Mouse (Mus musculus): ENCODE measurements at regions not wholly inside any gene's neighbourhood (a gene's known extent, or its start where the extent isn't known, plus 50 kb on each side); places are given as distances from the start of the nearest gene placed in this dataset.
A peak's percentile ranks its signal among the peaks of the same experiment; 100 is the strongest.

DNA sequence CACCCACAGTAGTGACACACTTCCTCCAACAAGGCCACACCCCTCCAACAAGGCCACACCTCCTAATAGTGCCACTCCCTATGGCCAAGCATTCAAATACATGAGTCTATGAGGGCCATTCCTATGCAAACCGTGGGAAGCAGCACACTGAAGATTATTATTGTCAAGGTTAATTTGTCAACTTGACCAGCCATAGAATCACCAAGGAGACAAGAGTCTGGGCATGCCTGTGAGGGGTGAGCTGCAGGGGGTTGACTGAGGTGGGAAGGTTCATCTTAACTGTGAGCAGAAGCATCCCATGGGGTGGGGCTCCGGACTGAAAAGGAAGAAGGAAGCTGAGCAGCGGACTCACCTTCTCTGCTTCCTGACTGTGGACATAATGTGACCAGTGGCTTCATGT is 378.6 kb upstream of the Zmiz1 start:
- ATAC-seq (ENCODE audit: extremely low read depth, insufficient number of reproducible peaks, low FRiP score, poor library complexity, severe bottlenecking), result no peak

DNA sequence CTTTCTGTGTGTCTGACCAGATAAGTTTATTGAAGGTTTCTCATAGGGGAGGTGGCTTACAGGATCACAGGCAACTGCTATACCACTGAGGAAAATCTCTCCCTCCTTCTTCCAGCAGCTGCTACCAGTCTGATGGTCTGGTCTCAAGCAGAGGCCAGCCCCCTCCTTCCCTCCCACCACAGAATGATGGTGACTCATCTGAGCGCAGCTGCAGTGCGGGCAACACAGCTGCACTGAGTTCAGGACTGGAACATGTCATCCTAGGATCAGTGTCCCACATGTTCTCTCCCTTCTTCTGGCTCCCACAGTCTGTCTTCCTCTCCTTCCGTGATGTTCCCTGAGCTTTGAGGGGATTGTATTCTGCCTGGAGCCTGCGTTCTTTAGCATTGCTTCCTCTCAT is 375.1 kb upstream of the Zmiz1 start:
- ATAC-seq (ENCODE audit: extremely low read depth, insufficient number of reproducible peaks, low FRiP score, poor library complexity, severe bottlenecking), result no peak

- no peak for ATAC-seq (ENCODE audit: extremely low read depth, insufficient number of reproducible peaks, low FRiP score, poor library complexity, severe bottlenecking)
Observed at GRCm38 (mm10) chr14:25096786-25097185, 362.2 kb upstream of the Zmiz1 start.

DNA sequence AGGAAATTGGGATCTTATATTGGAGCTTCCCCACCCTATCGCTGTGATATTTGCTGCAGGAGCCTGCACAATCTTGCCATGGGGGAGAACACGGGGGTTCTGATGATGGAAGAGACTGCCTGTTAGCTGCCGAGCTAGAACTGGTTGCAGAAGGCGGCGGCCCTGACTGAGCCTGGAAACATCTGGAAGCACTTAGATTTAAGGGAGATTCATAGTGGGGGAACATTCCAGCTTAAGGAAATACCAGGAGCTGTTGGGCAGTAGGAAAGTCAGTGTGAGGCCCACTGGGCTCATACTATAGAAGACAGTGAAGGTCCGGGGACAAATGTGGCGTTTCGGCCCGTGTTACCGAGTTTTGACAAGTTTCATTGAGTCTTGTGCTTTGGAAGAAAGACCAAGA is 353.6 kb upstream of the Zmiz1 start:
- no peak for ATAC-seq (ENCODE audit: extremely low read depth, insufficient number of reproducible peaks, low FRiP score, poor library complexity, severe bottlenecking)

DNA sequence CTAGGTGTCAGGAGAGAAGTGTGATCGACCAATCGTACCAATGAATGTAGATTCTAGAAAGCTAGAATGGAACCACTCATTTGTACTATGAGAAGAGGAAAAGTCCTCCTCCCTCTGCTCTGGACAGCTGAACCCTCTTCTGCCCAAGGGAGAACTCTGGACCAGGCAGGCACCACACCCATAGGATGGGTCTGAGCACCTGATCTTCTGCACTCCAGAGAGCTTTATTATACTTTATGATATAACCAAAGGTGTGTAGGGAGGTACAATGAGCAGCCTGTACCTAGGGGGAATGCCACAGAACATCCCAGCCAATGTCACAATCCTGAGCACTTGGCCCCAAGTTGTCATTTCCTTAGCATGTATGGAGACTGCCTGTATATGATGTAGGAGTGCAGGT is 352.5 kb upstream of the Zmiz1 start:
- no peak for ATAC-seq (ENCODE audit: extremely low read depth, insufficient number of reproducible peaks, low FRiP score, poor library complexity, severe bottlenecking)

DNA sequence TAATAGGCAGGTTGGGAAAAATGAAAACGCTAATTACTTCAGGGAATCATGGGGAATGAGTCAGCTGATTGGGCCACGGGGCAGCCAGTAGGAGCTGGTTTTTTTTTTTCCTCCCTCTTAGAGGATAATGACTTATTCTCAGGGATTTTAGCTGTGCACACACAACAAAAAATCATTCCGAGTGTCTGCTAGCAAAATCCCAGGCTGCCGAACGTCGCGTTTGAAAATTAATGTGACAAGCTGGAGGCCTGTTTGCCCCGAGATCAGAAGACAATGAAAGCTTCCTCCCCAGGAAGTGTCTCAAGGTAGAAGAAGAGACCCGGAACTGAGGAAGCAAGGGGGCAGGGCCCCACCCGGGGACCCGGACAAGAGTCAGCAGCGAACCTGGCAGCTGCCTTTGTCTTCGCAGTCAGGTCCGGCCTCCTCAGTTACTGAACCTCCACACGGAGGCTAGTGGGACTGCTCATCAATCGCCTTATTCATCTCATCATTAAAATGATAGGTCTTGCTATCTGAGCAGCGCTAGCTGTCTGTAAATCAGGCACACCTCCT is 350.8 kb upstream of the Zmiz1 start:
- peak; percentile 35; the same call in 1 of the 2 replicates for ATAC-seq (ENCODE audit: extremely low read depth, insufficient number of reproducible peaks, low FRiP score, poor library complexity, severe bottlenecking)

DNA sequence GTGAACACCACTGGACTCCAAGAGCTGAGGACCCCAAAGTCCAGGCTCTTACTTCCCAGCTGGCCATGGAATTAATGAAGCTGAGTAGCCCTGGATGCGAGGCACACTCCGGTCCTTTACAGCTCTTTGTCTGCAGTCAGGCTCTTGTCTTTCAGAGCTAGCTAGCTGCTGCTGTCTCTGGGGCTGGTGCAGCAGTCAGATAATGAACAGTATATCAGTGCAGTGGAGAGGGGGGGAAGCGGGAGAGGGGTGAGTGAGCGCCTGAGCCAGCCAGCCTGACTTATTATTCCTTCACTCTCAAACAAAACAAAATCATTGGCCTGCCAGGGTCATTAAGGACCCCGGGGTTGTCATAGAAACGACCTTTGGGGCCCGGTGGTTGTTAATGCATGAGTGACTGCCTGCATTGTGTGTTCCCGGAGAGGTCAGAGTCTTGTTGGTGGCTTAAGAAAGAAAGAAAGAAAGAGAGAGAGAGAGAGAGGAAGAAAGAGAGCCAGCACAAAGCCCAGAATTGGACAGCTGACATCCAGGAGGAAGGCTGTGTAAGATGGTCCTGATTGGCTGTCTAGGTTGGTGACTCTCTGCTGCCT is 350.2 kb upstream of the Zmiz1 start:
- ATAC-seq (ENCODE audit: extremely low read depth, insufficient number of reproducible peaks, low FRiP score, poor library complexity, severe bottlenecking), result no peak

GRCm38 (mm10) chr14:25109691-25110090 is 349.3 kb upstream of the Zmiz1 start:
- no peak for ATAC-seq (ENCODE audit: extremely low read depth, insufficient number of reproducible peaks, low FRiP score, poor library complexity, severe bottlenecking)

GRCm38 (mm10) chr14:25112832-25113231 is 346.2 kb upstream of the Zmiz1 start:
- ATAC-seq (ENCODE audit: extremely low read depth, insufficient number of reproducible peaks, low FRiP score, poor library complexity, severe bottlenecking), result no peak

- ATAC-seq (ENCODE audit: extremely low read depth, insufficient number of reproducible peaks, low FRiP score, poor library complexity, severe bottlenecking), result no peak
Observed at GRCm38 (mm10) chr14:25113326-25113725, 345.7 kb upstream of the Zmiz1 start.

- peak; percentile 69 for ATAC-seq (ENCODE audit: extremely low read depth, insufficient number of reproducible peaks, low FRiP score, poor library complexity, severe bottlenecking)
Observed at GRCm38 (mm10) chr14:25116424-25116823, 342.6 kb upstream of the Zmiz1 start.

DNA sequence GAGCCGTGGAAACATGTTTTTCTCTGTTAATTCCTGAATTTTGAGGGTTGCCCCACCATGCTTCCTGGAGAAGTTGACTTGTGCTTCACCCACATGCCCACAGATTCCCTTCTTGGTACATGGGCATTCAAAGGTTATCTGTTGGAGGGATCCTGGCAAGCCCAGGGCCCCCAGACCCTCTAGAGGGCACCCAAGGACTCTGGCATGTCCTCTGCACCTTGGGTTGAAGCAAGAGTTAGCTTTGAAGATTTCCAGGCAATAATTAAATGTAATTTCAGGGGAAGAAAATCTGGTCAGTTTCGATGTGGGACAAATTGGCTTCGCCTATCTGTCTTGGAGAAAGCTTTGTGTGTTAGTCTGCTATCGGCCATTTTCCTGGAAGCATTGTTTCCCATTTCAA is 339.0 kb upstream of the Zmiz1 start:
- no peak for ATAC-seq (ENCODE audit: extremely low read depth, insufficient number of reproducible peaks, low FRiP score, poor library complexity, severe bottlenecking)

DNA sequence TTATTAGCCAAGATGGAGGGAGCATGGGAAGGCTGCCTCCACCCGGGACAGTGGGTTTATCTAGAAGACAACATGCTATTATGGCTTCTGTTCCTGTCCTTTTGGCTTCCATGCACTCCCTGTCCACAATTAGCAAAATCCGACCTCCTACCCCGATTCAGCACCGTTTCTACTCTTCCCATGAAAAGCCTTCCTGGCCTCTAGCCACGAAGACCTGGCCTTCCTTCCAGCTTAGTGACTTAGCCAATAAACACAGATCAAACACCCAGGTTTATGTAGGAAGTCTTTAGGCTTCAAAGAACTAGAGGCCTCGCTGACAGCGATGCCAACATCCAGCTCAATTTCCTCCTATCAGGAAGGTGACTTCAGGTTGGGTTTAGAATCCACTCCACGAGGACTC is 338.5 kb upstream of the Zmiz1 start:
- ATAC-seq (ENCODE audit: extremely low read depth, insufficient number of reproducible peaks, low FRiP score, poor library complexity, severe bottlenecking), result no peak

GRCm38 (mm10) chr14:25122971-25123535 is 335.9 kb upstream of the Zmiz1 start:
- no peak for ATAC-seq (ENCODE audit: extremely low read depth, insufficient number of reproducible peaks, low FRiP score, poor library complexity, severe bottlenecking)

DNA sequence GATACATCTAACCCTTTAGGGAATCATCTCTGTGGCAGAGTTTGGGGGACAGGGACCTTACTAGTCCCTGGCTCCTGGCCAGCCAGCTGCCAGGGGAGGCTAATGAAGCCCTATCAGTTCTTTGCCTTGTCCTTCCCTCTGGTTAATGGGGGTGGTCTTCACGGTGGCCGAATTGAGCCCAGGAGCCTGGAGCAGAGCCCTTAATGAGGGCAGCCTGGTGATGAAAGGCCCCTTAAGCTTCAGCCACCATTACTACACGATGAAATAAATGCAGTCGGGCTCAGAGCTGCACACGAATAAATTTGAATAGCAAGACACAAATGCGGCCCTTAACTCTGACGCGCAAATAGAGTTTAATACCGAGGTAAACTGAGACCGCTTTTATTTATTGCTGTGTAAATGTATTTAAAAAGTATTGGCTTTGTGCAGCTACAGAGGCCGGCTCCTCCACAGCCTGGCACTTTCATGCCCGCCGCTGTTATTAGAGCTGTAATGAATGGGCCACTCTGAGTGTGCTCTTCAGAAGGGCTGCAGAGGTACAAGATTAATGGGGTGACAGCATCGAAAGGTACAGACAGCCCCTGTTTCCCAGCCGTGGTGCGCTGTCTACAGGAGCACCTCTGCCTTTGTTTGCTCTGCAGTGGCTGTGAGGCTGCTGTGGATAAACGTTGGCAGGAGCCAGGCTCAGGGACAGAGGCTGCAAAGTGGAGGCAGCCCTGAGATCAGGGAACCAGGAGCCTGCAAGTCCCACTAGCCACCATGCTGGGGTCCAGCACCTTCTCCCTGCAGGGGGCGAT is 335.2 kb upstream of the Zmiz1 start:
- ATAC-seq (ENCODE audit: extremely low read depth, insufficient number of reproducible peaks, low FRiP score, poor library complexity, severe bottlenecking), result no peak

GRCm38 (mm10) chr14:25126544-25126943 is 332.4 kb upstream of the Zmiz1 start:
- ATAC-seq (ENCODE audit: extremely low read depth, insufficient number of reproducible peaks, low FRiP score, poor library complexity, severe bottlenecking), result no peak

DNA sequence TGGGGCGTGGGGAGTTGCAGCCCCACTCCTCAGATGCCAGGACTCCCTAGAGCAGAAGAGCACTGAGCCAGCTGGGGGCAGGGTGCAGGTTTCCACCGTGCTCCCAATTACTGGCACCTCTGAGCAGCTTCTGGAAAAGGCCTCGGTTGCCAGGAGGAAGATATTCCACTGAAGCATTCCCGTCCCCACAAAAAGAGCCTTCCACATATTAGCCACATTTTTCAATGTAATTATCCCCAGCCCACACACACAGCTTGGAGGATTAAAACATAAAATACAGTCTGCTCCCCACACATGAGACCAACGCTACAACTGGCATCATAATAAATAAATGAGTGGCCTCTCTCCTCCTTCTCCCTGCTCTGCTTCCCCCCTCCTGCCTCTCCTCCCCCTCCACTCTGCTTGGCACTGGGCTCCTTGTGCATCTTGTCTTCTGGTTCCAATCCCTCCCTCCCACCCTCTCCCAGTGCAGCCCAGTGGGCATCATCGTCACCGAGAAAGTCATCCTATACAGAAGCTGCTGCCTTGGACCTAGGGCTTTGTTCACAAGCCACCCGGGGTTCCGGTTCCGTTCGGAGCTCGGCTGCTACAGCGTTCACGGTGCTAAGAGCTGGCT is 331.3 kb upstream of the Zmiz1 start:
- ATAC-seq (ENCODE audit: extremely low read depth, insufficient number of reproducible peaks, low FRiP score, poor library complexity, severe bottlenecking), result no peak

GRCm38 (mm10) chr14:25128160-25128547 is 330.8 kb upstream of the Zmiz1 start:
- ATAC-seq (ENCODE audit: extremely low read depth, insufficient number of reproducible peaks, low FRiP score, poor library complexity, severe bottlenecking), result no peak

DNA sequence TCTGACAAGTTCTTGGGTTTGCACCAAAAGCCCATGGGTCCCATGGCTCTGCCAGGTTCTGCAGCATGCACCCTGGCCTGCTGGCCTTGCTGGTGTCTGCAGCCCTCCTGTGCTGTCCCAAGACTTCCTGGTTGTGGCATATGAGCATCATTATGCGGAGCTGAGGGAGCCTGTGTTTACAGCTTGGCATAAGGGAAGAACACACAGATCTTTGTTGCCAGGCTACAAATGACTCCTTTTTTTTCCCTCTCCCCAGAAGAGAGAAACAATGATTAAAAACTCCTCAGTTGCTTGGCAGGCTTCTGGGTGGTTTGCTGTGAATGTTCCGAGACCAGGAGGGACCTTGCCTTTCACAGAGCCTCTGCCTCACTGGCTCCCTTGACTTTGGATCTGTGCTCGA is 323.6 kb upstream of the Zmiz1 start:
- ATAC-seq (ENCODE audit: extremely low read depth, insufficient number of reproducible peaks, low FRiP score, poor library complexity, severe bottlenecking), result no peak

DNA sequence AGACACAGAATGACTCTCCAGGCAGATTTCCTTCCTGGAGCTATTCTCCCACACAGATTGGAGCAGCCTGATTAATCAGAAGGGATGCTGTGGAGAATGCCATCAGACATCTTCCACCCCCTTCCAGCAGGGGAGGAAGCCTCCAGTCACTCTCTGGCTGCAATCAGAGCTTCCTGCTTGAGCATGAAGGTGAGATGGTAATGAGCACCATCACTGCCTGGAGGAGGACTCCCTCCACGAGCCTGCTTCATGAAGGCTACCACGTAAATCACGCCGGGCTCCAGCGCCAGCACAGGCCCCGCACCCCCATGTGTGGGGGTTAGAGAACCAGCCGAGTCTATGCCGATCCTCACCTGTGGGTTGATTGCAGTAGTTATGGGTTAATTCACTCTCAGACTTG is 321.7 kb upstream of the Zmiz1 start:
- ATAC-seq (ENCODE audit: extremely low read depth, insufficient number of reproducible peaks, low FRiP score, poor library complexity, severe bottlenecking), result no peak
